Mouse (Mus musculus): ENCODE measurements at regions not wholly inside any gene's neighbourhood (a gene's known extent, or its start where the extent isn't known, plus 50 kb on each side); places are given as distances from the start of the nearest gene placed in this dataset.

- DNase-seq (ENCODE audit: low read depth, low spot score) = no peak
These were observed 578.5 kb downstream of the Plekhb2 start for GRCm38 (mm10) chr1:35428126-35428840.

- no peak for DNase-seq (ENCODE audit: low read depth, low spot score)
These were observed 579.7 kb downstream of the Plekhb2 start for GRCm38 (mm10) chr1:35429471-35429870.

DNA sequence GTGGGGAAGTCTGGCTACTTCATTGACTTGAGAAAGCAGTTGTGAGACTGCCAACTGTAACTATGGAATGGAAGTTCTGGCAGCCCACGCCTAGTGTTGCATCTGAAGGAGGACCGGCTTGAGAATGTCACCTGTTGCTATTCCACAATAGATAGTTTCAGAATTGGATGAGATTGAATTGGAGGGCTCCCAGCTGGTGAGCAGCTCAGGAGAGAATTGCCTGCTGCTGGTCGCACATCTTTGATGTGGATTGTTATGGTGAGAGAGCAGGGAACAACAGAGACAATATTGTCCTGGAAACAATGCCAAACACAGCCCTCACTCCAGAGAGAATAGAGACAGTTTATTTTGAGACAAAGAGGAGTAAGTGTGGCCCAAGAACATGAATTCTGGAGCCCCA is 585.9 kb downstream of the Plekhb2 start:
- DNase-seq (ENCODE audit: low read depth, low spot score) = no peak

DNA sequence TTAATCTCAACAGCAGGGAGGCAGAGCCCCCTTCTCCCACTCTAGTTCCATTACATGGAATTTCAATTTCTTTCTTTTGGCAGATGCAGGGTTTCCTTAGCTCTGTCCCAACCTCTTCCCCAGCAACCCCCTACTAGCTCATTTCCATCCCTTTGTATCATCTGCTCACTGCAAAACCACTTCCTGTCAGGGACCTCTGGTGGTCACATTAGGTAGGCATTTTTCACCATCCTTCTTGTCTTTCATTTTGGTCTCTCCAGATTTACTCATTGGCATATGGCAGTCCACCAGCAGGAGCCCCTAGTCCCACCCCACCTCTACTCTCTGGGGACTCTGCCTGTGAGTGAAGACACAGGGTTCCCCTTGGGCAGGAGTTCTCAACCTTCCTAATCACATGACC is 597.6 kb downstream of the Plekhb2 start:
- DNase-seq (ENCODE audit: low read depth, low spot score) = peak; percentile 11

- DNase-seq (ENCODE audit: low read depth, low spot score) = no peak
These were observed 602.8 kb downstream of the Plekhb2 start for GRCm38 (mm10) chr1:35452441-35453107.

GRCm38 (mm10) chr1:35457591-35457990 is 607.8 kb downstream of the Plekhb2 start:
- no peak for DNase-seq (ENCODE audit: low read depth, low spot score)

DNA sequence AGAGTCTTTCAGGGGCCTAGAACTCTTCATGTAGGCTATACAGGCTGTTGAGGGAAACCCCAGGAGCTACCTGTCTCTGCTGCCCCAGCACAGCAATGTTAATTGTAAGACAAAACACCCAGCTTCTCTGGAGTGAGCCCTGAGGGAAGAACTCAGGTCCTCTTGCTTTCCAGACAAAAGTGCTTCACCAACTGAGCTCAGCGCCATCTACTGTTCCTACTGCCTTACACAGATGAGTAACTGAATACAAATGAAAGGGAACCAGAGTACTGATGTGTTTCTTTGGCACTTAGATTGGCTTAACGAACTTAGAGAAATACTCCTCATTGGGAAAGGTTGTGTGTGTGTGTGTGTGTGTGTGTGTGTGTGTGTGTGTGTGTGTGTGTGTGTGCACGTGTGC is 603.1 kb upstream of the Hs6st1 start:
- DNase-seq (ENCODE audit: low read depth, low spot score) = no peak

GRCm38 (mm10) chr1:35469185-35469753 is 598.9 kb upstream of the Hs6st1 start:
- no peak for DNase-seq (ENCODE audit: low read depth, low spot score)

- DNase-seq (ENCODE audit: low read depth, low spot score) = no peak
These were observed 589.9 kb upstream of the Hs6st1 start for GRCm38 (mm10) chr1:35478262-35478661.

DNA sequence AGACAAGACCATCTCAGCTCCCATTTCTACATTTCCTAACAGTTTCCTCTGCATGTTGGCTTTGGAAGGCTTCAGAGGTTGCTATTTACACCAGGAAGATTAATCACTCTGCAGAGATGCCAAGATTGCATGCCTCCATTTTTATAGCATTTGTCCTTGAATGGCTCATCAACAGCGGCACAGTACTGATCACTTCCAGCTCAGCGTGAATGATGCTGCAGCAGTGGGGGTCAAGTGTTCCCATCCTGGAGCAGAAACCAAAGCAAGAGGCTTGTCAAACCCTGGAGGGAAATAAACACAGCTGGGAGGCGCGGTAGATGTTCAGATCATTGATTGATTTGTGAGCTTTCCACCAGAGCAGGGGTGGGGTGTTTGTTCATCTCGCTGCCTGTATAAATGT is 572.2 kb upstream of the Hs6st1 start:
- DNase-seq (ENCODE audit: low read depth, low spot score) = no peak

DNA sequence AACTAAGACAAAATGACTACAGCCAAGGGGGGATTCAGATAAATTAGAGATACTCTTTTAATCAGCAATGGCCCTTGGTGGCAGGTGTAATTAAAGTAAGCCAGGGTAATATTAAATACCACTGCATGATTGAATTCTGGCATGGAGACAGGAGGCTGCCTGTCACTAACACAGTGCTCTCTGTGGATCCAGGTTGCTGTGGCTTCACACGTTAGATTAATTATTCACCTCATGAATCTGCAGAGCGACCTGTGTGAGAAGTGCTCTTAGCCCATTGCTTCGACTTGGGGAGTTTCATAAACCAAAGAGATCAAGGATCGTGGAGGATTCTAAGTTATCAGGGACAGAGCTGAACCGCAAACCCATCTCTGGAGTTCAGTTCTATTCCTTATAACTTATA is 545.2 kb upstream of the Hs6st1 start:
- DNase-seq (ENCODE audit: low read depth, low spot score) = no peak

DNA sequence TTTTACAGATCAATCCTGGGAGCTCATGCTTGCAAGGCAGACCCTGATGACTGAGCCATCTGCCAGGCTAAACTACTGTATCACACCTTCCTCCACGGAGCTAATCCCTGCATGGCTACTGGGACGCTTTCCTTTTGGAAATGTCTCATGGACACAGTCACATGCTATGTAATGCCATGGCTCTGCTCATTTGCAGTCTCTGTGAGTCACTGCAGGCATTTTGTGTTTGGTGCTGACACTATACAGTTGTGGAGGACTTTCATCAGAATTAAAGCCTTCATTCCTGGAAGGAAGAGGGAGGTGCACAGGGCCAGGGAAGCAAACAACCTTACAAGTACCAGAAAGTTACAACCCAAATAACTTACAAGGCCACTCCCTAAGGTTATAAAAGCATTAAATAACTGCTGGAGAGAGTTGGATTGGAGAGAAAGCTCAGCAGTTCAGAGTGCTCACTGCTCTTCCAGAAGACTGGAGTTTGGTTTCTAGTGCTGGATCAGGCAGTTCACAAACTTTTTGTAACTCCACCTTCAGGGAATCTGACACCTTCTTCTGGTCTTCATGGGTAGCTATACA is 544.3 kb upstream of the Hs6st1 start:
- no peak for DNase-seq (ENCODE audit: low read depth, low spot score)

DNA sequence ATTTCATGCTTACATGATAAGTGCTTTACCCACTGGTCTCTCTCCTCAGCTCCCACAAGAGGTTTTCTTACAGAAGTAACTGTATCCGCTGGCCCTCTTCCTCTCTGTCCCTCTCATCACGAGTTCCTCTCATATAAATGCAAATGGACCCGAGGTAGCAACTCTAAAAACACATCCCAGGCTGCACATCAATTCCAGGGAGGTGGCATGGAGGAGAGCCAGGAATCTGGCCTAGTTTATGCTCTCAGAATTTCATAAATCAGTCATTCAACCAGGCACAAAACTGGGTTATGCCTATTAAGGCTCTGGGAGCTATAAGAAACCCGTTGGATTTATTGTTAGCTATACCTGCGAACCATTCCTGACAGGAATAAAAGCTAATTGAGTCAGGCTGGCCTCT is 543.4 kb upstream of the Hs6st1 start:
- DNase-seq (ENCODE audit: low read depth, low spot score) = no peak

DNA sequence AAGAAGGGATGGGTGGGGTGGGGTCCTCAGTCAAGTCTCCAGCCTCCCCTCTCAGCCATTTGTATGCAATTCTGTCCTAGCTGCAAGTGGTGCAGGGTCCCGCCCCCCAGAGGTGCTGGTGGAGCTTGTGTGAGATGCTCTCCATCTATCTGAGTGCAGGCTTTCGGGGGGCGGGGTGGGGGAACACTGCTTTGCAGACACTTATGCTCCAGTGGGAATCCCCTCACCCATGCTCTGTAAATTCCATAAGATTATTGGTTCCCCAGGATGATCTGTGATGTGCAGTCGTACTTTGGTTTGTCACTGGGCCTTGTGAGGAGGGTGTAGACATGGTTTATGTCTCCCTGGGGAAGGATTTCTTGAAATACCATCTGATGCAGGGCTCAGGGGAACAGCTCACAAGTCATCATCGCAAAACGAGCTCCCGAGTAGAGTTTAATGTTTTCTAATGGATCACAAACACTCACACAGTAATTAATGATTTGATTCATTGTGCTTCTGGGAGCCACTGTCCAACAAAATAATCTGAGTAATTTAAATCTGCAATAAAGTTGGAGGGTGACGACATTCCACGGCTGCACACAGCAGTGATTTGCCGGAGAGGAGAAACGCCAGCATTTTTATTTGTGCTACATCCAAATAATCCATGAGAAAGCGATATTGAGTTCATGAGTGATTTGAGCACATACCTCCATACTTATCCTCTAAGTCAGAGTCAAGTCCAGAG is 540.3 kb upstream of the Hs6st1 start:
- no peak for DNase-seq (ENCODE audit: low read depth, low spot score)

- no peak for DNase-seq (ENCODE audit: low read depth, low spot score)
These were observed 532.7 kb upstream of the Hs6st1 start for GRCm38 (mm10) chr1:35535470-35535869.

DNA sequence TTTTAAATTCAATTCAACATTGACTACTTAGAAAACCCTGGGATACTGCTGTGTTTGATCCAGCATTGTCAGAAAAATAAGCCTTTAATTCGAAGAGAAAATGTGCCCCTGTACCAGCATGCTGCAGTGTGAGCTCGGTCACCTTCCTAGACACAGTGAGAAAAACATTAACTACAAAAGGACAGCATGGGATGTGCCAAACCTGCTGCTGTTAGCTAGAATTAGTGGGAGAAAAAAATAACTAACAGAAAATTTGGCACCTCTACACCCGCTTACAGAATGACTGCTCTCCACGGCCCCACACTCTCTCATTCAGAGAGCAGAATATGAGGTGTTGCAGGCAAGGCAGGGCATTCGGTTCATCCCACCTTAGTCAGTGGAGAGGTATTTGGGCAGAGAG is 531.9 kb upstream of the Hs6st1 start:
- DNase-seq (ENCODE audit: low read depth, low spot score) = no peak

- DNase-seq (ENCODE audit: low read depth, low spot score) = no peak
These were observed 519.4 kb upstream of the Hs6st1 start for GRCm38 (mm10) chr1:35548845-35549244.

GRCm38 (mm10) chr1:35551503-35551902 is 516.7 kb upstream of the Hs6st1 start:
- no peak for DNase-seq (ENCODE audit: low read depth, low spot score)

- no peak for DNase-seq (ENCODE audit: low read depth, low spot score)
These were observed 505.4 kb upstream of the Hs6st1 start for GRCm38 (mm10) chr1:35562786-35563185.

DNA sequence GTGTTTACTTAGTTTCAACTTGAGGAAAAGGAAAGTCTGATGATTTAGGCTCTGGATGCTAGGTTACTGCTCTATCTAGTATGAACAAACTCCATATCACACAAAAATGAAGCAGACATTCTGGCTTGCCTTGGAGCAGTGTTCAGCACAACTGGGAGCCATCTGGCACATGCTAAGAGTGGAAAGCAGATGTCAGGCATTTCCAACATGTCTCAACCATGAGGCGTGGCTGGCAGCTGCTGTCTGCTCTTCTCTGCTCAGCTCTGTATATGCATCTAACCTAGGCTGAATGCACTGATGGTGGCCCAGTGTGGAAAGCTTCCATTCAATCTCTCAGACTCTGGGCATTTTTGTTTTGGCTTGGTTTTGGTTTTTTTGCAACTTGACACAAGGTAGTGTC is 493.0 kb upstream of the Hs6st1 start:
- no peak for DNase-seq (ENCODE audit: low read depth, low spot score)

- DNase-seq (ENCODE audit: low read depth, low spot score) = peak; percentile 2
These were observed 488.8 kb upstream of the Hs6st1 start for GRCm38 (mm10) chr1:35579392-35579791.

GRCm38 (mm10) chr1:35579992-35580391 is 488.2 kb upstream of the Hs6st1 start:
- no peak for DNase-seq (ENCODE audit: low read depth, low spot score)
